Mouse (Mus musculus) brain, embryonic 14.5 days (tissue): ENCODE measurements around the gene Mylip.

Source experiments
- CTCF ChIP-seq: fragments of 200-500 bp; IDR thresholded peaks from 2 replicates; pipeline ENCODE4 v1.5.1; 2012; ENCODE audit warnings: inconsistent platforms, mild to moderate bottlenecking, moderate library complexity, borderline replicate concordance; ENCODE audit not compliant: insufficient read depth, insufficient read length; ENCODE audit errors: extremely low read depth
- POLR2A ChIP-seq: fragments of 200-500 bp; IDR thresholded peaks from 2 replicates; pipeline ENCODE4 v1.6.1; 2012; ENCODE audit warnings: mild to moderate bottlenecking, inconsistent platforms, borderline replicate concordance; ENCODE audit not compliant: poor library complexity, insufficient read depth, insufficient read length, severe bottlenecking; ENCODE audit errors: extremely low read depth

GRCm38 (mm10) chr13:45358208-45358607, 31.3 kb upstream of the Mylip start:
- TF ChIP-seq POLR2A (no peak), CTCF (no peak)
